1 mouse cellular context compared by ENCODE assay signal in genomic region chr13:55101627-55102026, GRCm38 (mm10).
TF ChIP-seq lines count a peak whose summit lies in the region.

No protein-coding gene starts in this region.

TF ChIP-seq in MEL, 35 proteins besides CTCF, POLR2A, EP300 and RAD21:
- TF ChIP-seq SIN3A (IDR thresholded peaks at IDR 0.05; ENCODE audit: low read length) (0 out of 2 replicates have a peak, but pooled peaks have one; percentile 4), ZC3H11A (IDR thresholded peaks at IDR 0.05; ENCODE audit: low read depth, low read length) (no peak), BHLHE40 (IDR thresholded peaks at IDR 0.05; ENCODE audit: borderline replicate concordance, low read depth, low read length) (no peak), E2F4 (IDR thresholded peaks at IDR 0.05; ENCODE audit: borderline replicate concordance, low read depth, low read length) (no peak), TBP (IDR thresholded peaks at IDR 0.05; ENCODE audit: low read depth, low read length) (peak; percentile 83), TAL1 (IDR thresholded peaks at IDR 0.05; ENCODE audit: low read length) (no peak), ZMIZ1 (IDR thresholded peaks at IDR 0.05; ENCODE audit: low read depth, low read length) (peak; percentile 73), NELFE (IDR thresholded peaks at IDR 0.05; ENCODE audit: low read depth, low read length) (peak; percentile 70), POLR2AphosphoS2 (IDR thresholded peaks at IDR 0.05; ENCODE audit: low read length) (no peak), MAX (IDR thresholded peaks at IDR 0.05; ENCODE audit: low read length) (no peak), MYB (IDR thresholded peaks at IDR 0.05; ENCODE audit: low read depth, low read length) (no peak), ZKSCAN1 (IDR thresholded peaks at IDR 0.05; ENCODE audit: low read depth, low read length) (no peak), MAFK (IDR thresholded peaks at IDR 0.05; ENCODE audit: borderline replicate concordance, low read depth, low read length) (no peak)
